Mouse (Mus musculus): ENCODE measurements around the gene Ttc9c. TPM values are rescaled to one million over a fixed set of nuclear protein-coding genes. Genes with fewer than 3 reads are reported as not detected.
"Not testable (repeated sequence)": the region's sequence is repeated elsewhere in the genome, so short reads cannot be mapped to it uniquely, and the experiment has no call there.

The Ttc9c gene
- polyA plus RNA-seq, 1 experiment from 2014 or later: 56.8 TPM

DNA sequence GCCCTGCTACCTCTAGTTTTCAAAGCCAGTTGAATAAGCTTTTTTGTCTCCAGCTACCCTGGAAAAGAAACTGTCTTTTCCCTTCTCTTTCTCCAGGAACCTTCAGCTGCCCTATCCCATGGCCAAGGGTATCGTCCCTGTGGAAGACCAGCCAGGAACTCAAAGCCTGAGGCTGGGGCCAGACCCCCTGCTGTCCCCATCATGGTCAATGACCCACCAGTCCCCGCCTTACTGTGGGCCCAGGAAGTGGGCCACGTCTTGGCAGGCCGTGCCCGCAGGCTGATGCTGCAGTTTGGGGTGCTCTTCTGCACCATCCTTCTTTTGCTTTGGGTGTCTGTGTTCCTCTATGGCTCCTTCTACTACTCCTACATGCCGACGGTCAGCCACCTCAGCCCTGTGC lies 21.9 kb upstream of the Ttc9c start:
- H3K27me3 ChIP-seq: no peaks in the 10 kb centered on the region
- 80% methylated on average over 7 of the region's 7 CpGs for WGBS
- H3K27ac ChIP-seq (replicated peaks): peak overlapping the region; percentile 97
- peak overlapping the region; percentile 79 for H3K4me3 ChIP-seq
- H3K4me2 ChIP-seq: peak overlapping the region; percentile 78
- H3K4me1 ChIP-seq (replicated peaks): peaks cover 38% of the 10 kb centered on the region
- no peaks in the 10 kb centered on the region for H3K9me3 ChIP-seq
- H3K36me3 ChIP-seq: peaks cover 20% of the 10 kb centered on the region
- H3K9ac ChIP-seq: peak overlapping the region; percentile 92
- no peak for ATAC-seq (ENCODE audit: low FRiP score, low read depth)

DNA sequence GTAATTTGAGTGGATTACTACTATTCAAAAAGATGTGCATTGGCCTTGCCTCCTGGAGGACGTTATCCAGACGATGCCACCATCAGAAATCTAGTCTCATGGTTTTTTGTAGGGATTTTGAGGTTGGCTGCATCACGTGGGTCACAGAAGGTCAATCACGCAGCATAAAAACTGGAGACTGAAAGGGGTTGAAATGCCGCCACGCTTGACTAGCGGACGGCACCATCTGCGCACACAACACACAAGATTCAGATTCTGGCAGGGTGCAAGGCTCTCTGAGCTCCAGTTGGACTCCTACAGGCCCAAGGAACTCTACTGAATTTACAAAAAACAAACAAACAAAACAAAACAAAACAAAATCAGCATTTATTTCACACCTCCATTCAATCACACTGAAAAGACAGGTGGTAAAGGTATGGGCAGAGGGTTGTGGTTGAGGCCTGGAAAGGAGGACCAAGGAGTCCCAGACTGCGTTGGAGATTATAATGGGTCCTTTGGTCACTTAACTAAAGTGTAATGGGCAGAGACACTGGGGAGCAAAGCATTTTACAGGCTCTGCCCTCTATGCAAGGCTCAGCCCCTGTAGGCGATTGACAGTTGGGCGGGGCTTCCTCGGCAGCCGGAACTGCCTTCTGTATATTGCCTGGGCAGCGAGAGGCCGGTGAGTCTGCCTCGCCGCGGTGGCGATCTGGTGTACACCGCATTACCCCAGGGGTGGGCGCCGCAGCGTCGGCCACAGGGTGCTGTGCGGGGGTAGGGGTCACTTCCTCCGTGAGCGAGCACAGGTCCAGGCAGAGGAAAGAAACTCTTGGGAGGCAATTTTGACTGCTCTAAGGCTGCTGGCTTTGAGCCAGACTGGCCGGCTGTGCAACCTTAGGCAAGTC lies 21.0 kb upstream of the Ttc9c start:
- H3K9me3 ChIP-seq: no peaks in the 10 kb centered on the region
- peak overlapping the region; percentile 97 for H3K27ac ChIP-seq (replicated peaks)
- 11% methylated on average over 29 of the region's 29 CpGs for WGBS
- peak overlapping the region; percentile 92 for H3K9ac ChIP-seq
- H3K36me3 ChIP-seq: peaks cover 19% of the 10 kb centered on the region
- H3K27me3 ChIP-seq: no peaks in the 10 kb centered on the region
- ATAC-seq (ENCODE audit: low FRiP score, low read depth): peak; percentile 7; the same call in 1 of the 2 replicates
- H3K4me1 ChIP-seq (replicated peaks): peaks cover 38% of the 10 kb centered on the region
- H3K4me2 ChIP-seq: peak overlapping the region; percentile 78
- peak overlapping the region; percentile 79 for H3K4me3 ChIP-seq

DNA sequence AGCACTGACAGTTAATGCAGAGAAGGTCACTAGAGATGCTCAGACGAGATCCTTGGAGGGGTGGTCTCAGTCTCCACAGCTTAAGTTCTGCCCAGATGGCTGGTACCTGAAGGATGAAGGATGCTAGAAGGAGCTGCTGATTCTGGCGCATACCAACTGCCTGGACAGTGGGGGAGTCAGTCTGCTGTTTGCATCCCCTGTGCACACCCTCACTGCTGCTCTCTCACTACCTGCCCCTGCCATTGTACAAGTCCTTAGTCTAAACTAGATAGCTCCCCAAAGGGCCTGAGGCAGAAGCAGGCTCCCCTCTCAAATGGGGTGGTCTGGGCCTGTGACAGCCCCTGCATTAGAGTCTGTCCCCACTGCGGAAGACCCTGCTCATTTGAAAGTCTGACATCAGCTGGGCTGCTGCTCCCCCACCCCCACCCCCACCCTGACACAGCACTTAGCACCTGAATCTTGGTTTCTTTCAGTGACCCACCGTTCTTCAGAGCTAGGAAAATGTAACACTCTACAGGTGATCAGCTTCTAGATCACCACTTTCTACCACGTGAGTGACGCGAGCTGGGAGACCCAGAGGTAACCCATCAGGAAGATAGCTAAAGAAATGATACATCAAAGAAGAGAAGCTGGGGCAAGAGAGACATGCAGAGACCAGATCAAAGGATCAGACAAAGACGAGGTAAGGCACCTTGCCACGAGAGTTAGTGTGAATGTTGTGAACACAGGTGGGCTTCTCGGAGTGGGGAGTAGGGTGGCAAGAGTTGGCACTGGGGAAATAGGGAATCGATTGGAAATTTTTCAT lies 20.2 kb upstream of the Ttc9c start, which contains the start of gene Gng3:
TSS of gene Gng3 (minus strand) at position 92 of the 805 bp plus-strand sequence.
- H3K4me1 ChIP-seq (replicated peaks): peaks cover 38% of the 10 kb centered on the region
- peaks cover 22% of the 10 kb centered on the region for H3K36me3 ChIP-seq
- ATAC-seq (ENCODE audit: low FRiP score, low read depth): peak; percentile 93
- WGBS: 27% methylated on average over 11 of the region's 11 CpGs
- peak within 1 kb of the TSS; percentile 92 for H3K9ac ChIP-seq
- no peaks in the 10 kb centered on the region for H3K27me3 ChIP-seq
- no peaks in the 10 kb centered on the region for H3K9me3 ChIP-seq
- H3K4me3 ChIP-seq: peak within 1 kb of the TSS; percentile 79
- peak within 1 kb of the TSS; percentile 97 for H3K27ac ChIP-seq (replicated peaks)
- peak within 1 kb of the TSS; percentile 78 for H3K4me2 ChIP-seq

DNA sequence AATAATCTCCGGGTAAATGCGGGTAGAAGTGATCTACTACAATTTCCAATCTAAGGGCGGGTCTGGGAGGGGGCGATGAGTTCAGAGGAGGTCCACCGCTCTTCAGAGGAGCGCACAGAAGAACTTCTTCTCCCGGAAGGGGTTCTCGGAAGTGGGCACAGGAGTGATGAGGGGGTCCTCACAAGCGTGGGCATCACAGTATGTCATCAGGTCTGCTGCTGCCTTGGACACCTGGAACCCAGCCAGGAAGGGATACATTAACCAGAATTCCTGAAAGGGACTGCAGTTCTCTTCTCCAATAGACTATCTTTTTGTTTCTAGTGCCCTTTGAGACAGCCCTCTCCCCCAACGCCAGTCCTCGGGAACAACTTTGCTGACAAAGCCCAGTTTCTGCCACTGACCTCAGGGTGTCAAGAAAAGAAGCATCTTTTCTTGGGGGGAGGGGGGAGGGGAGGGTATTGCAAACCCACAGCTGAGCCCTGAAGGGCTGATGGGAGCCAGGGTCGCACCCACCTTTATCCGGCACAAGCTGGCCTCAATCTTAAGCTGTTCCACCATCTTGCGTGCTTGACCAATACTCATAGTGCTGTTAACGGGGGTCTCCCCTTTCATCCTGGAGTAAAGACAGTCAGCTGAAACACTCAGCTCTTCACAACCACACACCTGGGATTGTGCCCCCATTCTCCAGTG lies 19.1 kb upstream of the Ttc9c start:
- Histone ChIP-seq H3K27ac (replicated peaks) (peak overlapping the region; percentile 97), H3K9me3 (no peaks in the 10 kb centered on the region), H3K4me1 (replicated peaks) (peaks cover 38% of the 10 kb centered on the region), H3K9ac (peak overlapping the region; percentile 92), H3K36me3 (peaks cover 32% of the 10 kb centered on the region), H3K27me3 (no peaks in the 10 kb centered on the region), H3K4me3 (peak overlapping the region; percentile 79), H3K4me2 (peak overlapping the region; percentile 78)
- ATAC-seq (ENCODE audit: low FRiP score, low read depth): no peak
- 10% methylated on average over 15 of the region's 15 CpGs for WGBS

DNA sequence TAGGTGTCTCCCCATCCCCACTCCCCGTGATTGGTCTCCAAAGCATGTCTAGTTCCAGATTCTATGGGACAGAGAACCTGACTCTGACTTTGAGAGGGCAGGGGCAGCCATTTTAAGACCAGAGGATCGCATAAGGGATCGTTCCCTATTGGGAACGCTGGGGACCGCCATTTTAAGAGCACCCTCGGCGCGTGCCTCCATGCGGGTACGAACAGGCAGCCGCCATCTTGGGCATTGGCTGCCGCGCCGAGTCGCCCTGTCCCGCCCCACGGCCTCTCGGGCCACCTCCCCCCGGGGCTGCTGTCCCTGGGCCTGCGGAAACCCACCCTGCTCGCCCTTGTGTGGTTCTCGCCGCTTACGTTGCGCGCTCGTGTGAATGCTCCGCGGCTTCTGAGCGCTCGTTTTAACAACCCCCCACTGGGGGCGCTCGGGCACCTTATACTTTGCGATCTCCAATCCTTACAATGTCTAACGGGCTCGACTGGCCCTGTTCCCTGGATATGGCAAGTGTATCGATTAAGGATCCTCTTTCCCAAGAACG lies 18.2 kb upstream of the Ttc9c start, which contains the start of gene Bscl2:
TSS of gene Bscl2 (plus strand) at position 217 of the 541 bp plus-strand sequence.
- WGBS: under 1% methylated on average over 38 of the region's 38 CpGs
- Histone ChIP-seq H3K4me2 (peak within 1 kb of the TSS; percentile 78), H3K36me3 (peaks cover 35% of the 10 kb centered on the region), H3K4me1 (replicated peaks) (peaks cover 37% of the 10 kb centered on the region), H3K27me3 (no peaks in the 10 kb centered on the region), H3K4me3 (peak within 1 kb of the TSS; percentile 79), H3K9ac (peak within 1 kb of the TSS; percentile 92), H3K27ac (replicated peaks) (peak within 1 kb of the TSS; percentile 97), H3K9me3 (no peaks in the 10 kb centered on the region)
- peak; percentile 71 for ATAC-seq (ENCODE audit: low FRiP score, low read depth)

DNA sequence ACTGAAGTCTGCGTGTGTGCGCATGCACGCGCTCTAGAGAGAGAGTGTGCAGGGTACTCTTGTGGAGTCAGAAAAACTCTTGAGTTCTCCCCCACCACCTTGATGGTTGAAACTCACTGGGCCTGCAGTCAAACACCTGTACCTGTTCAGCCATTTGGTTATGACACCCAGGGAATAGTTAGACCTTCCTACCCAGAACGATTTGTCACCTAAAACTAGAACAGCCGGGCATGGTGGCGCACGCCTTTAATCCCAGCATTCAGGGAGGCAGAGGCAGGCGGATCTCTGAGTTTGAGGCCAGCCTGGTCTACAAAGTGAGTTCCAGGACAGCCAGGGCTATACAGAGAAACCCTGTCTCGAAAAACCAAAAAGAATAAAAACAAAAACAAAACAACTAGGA lies 17.2 kb upstream of the Ttc9c start:
- not testable (repeated sequence) for H3K9ac ChIP-seq; ATAC-seq (ENCODE audit: low FRiP score, low read depth); H3K9me3 ChIP-seq; H3K27me3 ChIP-seq
- peak overlapping the region; percentile 79; the same call in 1 of the 2 replicates for H3K4me3 ChIP-seq
- H3K27ac ChIP-seq (replicated peaks): peak overlapping the region; percentile 97; the same call in 1 of the 2 replicates
- H3K4me2 ChIP-seq: peak overlapping the region; percentile 78; the same call in 1 of the 2 replicates
- 97% methylated on average over 10 of the region's 10 CpGs for WGBS
- H3K36me3 ChIP-seq: peaks cover 39% of the 10 kb centered on the region
- peaks cover 30% of the 10 kb centered on the region for H3K4me1 ChIP-seq (replicated peaks)

DNA sequence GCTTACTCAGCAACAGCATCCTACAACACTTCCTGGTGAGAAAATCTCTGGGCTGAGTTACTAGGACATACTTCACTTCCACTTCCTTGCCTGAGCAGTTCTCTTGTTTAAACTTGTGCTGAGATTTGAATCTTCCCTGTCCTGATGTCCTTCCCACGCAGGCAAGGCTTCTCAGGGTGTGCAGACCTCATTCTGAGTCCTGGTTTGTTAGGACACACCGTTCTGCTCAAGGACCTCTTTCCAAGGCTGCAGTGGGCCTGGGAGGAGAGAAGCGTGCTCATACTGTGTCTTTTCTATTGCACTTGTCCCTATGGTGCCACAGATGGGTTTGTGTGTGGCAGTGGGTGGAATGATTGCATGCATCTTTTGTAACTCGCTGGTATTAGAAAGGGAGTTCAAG lies 13.8 kb upstream of the Ttc9c start:
- no peaks in the 10 kb centered on the region for H3K9me3 ChIP-seq
- no peak for ATAC-seq (ENCODE audit: low FRiP score, low read depth)
- H3K27me3 ChIP-seq: no peaks in the 10 kb centered on the region
- H3K4me1 ChIP-seq (replicated peaks): peaks cover 10% of the 10 kb centered on the region
- H3K27ac ChIP-seq (replicated peaks): no peak overlapping the region
- no peak overlapping the region for H3K9ac ChIP-seq
- WGBS: 90% methylated on average over 4 of the region's 4 CpGs
- H3K4me2 ChIP-seq: no peak overlapping the region
- peaks cover 70% of the 10 kb centered on the region for H3K36me3 ChIP-seq
- no peak overlapping the region for H3K4me3 ChIP-seq

DNA sequence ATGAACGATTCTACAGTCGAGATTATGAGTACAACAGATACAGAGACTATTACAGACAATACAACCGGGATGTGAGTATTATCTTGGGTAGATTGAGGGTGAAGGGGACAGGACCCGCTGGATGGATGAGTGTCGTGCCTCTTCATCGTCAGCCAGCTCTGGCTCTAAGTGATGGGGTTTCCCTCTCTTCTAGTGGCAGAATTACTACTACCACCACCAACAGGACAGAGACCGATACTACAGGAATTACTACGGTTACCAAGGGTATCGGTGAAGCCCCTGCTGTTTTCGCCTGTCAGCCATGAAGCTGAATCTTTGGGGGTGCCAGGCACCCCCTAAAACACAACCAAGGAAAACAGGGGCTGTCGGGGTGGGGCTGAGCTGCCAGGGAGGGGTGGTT lies 12.1 kb upstream of the Ttc9c start:
- H3K4me3 ChIP-seq: no peak overlapping the region
- H3K36me3 ChIP-seq: peaks cover 87% of the 10 kb centered on the region
- H3K9me3 ChIP-seq: no peaks in the 10 kb centered on the region
- H3K4me2 ChIP-seq: no peak overlapping the region
- H3K4me1 ChIP-seq (replicated peaks): peaks cover 2% of the 10 kb centered on the region; the same call in 1 of the 2 replicates
- ATAC-seq (ENCODE audit: low FRiP score, low read depth): no peak
- no peak overlapping the region for H3K9ac ChIP-seq
- no peaks in the 10 kb centered on the region for H3K27me3 ChIP-seq
- no peak overlapping the region for H3K27ac ChIP-seq (replicated peaks)
- WGBS: 77% methylated on average over 11 of the region's 11 CpGs

DNA sequence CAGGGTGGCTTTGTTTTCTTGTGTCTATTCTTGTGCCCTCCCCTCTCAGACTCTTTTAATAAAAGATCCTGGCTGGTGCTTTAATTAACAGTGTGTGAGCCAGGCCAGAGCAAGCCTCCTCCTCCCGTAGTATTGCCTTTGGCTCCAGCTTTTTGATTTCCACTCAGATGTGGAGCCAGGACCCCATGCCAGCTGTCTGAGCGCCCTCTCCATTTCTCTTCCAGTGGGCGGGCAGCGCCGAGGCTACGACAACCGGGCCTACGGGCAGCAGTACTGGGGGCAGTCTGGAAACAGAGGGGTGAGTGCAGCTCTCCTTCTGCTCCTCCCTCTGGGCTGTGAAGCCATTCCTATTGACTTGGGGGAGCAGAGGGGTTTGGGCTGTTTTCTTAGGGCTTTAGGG lies 11.5 kb upstream of the Ttc9c start:
- Histone ChIP-seq H3K36me3 (peaks cover 91% of the 10 kb centered on the region), H3K27ac (replicated peaks) (no peak overlapping the region), H3K9ac (no peak overlapping the region), H3K4me1 (replicated peaks) (no peaks in the 10 kb centered on the region), H3K4me2 (no peak overlapping the region), H3K9me3 (no peaks in the 10 kb centered on the region), H3K4me3 (no peak overlapping the region), H3K27me3 (no peaks in the 10 kb centered on the region)
- WGBS: 87% methylated on average over 8 of the region's 8 CpGs
- ATAC-seq (ENCODE audit: low FRiP score, low read depth): no peak

DNA sequence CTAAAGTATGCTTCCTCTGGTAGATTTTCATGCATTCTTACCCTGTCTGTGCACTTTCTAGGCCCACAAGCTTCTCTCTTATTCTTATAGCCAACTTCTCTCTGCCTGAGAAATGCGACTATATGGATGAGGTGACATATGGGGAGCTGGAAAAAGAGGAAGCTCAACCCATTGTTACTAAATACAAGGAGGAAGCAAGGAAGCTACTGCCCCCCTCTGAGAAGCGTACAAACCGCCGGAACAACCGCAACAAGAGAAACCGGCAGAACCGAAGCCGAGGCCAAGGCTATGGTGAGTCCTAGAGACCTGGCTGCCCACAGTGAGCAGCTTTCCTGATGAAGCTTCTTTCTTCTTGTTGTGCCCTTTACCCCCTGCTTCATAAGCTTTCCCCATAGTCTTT lies 10.5 kb upstream of the Ttc9c start, which contains the start of gene AC129217.1:
TSS of gene AC129217.1 (plus strand) at position 114 of the 400 bp plus-strand sequence.
- Histone ChIP-seq H3K9me3 (no peaks in the 10 kb centered on the region), H3K27ac (replicated peaks) (no peak within 1 kb of the TSS), H3K4me2 (no peak within 1 kb of the TSS), H3K27me3 (no peaks in the 10 kb centered on the region), H3K36me3 (peaks cover 97% of the 10 kb centered on the region), H3K4me1 (replicated peaks) (no peaks in the 10 kb centered on the region), H3K9ac (no peak within 1 kb of the TSS), H3K4me3 (no peak within 1 kb of the TSS)
- WGBS: 92% methylated on average over 8 of the region's 8 CpGs
- ATAC-seq (ENCODE audit: low FRiP score, low read depth): no peak

DNA sequence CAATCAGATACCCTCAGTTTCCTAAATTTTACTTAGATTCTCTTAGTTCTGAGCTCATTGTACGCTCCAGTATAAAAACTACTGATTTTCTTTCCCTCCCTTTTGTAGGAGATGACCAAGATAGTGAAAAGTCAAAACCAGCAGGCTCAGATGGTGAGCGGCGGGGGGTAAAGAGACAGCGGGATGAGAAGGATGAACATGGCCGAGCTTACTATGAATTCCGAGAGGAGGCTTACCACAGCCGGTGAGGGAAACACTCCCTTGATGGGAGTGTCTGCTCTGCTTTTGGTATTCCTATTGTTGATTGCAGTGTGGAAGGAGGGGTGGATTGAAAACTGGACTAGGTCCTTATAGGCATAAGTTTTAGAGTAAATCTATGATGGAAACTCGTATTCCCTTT lies 3.6 kb upstream of the Ttc9c start:
- Histone ChIP-seq H3K9ac (peak overlapping the region; percentile 31; the same call in 1 of the 2 replicates), H3K27me3 (no peaks in the 10 kb centered on the region), H3K36me3 (peaks cover 49% of the 10 kb centered on the region), H3K4me1 (replicated peaks) (peaks cover 35% of the 10 kb centered on the region), H3K9me3 (no peaks in the 10 kb centered on the region), H3K4me3 (peak overlapping the region; percentile 96), H3K27ac (replicated peaks) (no peak overlapping the region), H3K4me2 (peak overlapping the region; percentile 91)
- ATAC-seq (ENCODE audit: low FRiP score, low read depth): no peak
- WGBS: 57% methylated on average over 8 of the region's 8 CpGs
